Mouse (Mus musculus) kidney, postnatal 0 days (tissue): Measurements from ENCODE around the gene Gmip. TPM values are rescaled to one million over a fixed set of nuclear protein-coding genes. Genes with fewer than 3 reads are reported as not detected.
A peak's percentile ranks its signal among the peaks of the same experiment; 100 is the strongest.

ENCODE experiments used
- ATAC-seq: fragments of 200-750 bp; cut with Nextera tagmentation; replicated peaks from 2 replicates; pipeline ENCODE4 v1.8.0; 2017; ENCODE audit warnings: low read depth, moderate number of reproducible peaks, moderate TSS enrichment, moderate library complexity; ENCODE audit not compliant: low FRiP score
- DNase-seq: peaks from one replicate; pipeline ENCODE4 v3.0.0-alpha.2; 2016; ENCODE audit warnings: low spot score
- H3K27ac ChIP-seq: fragments of 300-500 bp; sonication (generic); 2 replicates; pipeline ENCODE4 v1.5.1; 2014; ENCODE audit warnings: mild to moderate bottlenecking
- H3K27me3 ChIP-seq: fragments of 300-500 bp; sonication (generic); 2 replicates; pipeline ENCODE4 v1.6.1; 2014; ENCODE audit warnings: low read length, mixed read lengths; ENCODE audit not compliant: insufficient read depth
- H3K36me3 ChIP-seq: fragments of 300-500 bp; sonication (generic); 2 replicates; pipeline ENCODE4 v1.6.1; 2014; ENCODE audit warnings: low read length, mixed read lengths; ENCODE audit not compliant: insufficient read depth
- H3K4me1 ChIP-seq: fragments of 300-500 bp; sonication (generic); replicated peaks from 2 replicates; pipeline ENCODE4 v1.6.1; 2014; ENCODE audit warnings: antibody characterized with exemption, low read length, mixed read lengths; ENCODE audit not compliant: insufficient read depth
- H3K4me2 ChIP-seq: fragments of 300-500 bp; sonication (generic); 2 replicates; pipeline ENCODE4 v1.6.1; 2014; ENCODE audit warnings: mild to moderate bottlenecking, low read length, moderate library complexity, mixed read lengths
- H3K4me3 ChIP-seq: fragments of 300-500 bp; sonication (generic); replicated peaks from 2 replicates; pipeline ENCODE4 v1.5.1; 2014; ENCODE audit warnings: low read depth, low read length
- H3K9ac ChIP-seq: fragments of 300-500 bp; sonication (generic); 2 replicates; pipeline ENCODE4 v1.6.1; 2014; ENCODE audit warnings: low read depth, low read length
- H3K9me3 ChIP-seq: fragments of 300-500 bp; sonication (generic); replicated peaks from 2 replicates; pipeline ENCODE4 v1.6.1; 2016; ENCODE audit warnings: low read length, inconsistent platforms, mixed read lengths
- CTCF ChIP-seq: IDR thresholded peaks from 2 replicates; pipeline ENCODE4 v1.5.1; 2016; ENCODE audit warnings: antibody characterized with exemption, low read depth, mild to moderate bottlenecking, moderate library complexity
- WGBS: fragments of 180-500 bp; shearing (Covaris S2); extraction: QIAGEN DNeasy Blood & Tissue Kit; methylation state at CpG from one replicate; pipeline ENCODE4 v1.1.7; 2014; 5-methylcytosine and 5-hydroxymethylcytosine counted together
- polyA plus RNA-seq: library from polyadenylated mRNA; unstranded; fragments of >200 nt; fragmentation: Nextera tagmentation; extraction: Ambion mirVana; gene quantifications from 2 replicates; pipeline ENCODE4 v1.2.1, GENCODE M21; 2015

Gmip gene
- polyA plus RNA-seq, 1 experiment from 2014 or later: 5.7 TPM

DNA sequence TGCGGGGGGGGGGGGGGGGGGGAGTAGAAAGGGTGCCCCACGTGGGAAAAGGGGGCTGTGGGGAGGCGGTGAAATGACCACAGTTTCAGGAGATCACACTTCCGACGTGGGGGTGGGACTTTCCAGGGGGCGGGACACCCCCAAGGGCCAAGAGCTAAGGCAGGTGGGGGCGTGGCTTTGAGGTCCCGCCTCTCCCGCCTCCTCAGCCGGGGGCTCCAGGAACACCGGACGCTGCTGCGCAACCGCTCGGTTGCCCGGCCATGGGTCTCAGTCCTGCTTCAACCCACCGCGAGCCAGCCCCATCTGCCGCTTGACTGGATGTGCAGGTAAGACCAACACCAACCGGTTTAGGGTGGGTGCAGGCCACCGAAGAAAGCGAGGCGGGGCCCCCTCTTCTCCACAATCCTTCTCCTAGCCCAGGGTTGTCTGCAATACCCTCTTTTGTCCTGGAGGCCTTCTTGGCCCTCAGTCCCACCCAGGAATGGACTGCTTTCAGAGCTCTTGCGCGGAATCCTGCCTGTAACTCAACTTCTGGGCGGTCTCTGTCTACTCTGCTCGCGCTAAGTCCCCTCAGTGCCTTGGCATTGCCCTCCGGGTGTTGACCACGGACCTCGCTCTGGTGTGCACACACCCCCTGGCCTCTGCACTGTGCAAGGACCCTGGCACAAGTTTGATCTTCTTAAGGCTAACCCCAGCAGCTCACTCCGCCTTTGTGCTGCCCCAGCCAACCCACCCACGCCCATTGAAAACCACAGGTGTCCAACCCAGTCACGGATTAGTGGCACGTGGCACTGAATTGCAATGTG is 14.1 kb downstream of the Gmip start, which contains the start of gene Lpar2:
Lpar2 (plus strand) TSS at position 44 of the 806 bp plus-strand sequence.
- ATAC-seq: peak; percentile 88
- H3K27me3 ChIP-seq: no peaks in the 10 kb centered on the region
- WGBS: 2% methylated on average over 34 of the region's 35 CpGs

DNA sequence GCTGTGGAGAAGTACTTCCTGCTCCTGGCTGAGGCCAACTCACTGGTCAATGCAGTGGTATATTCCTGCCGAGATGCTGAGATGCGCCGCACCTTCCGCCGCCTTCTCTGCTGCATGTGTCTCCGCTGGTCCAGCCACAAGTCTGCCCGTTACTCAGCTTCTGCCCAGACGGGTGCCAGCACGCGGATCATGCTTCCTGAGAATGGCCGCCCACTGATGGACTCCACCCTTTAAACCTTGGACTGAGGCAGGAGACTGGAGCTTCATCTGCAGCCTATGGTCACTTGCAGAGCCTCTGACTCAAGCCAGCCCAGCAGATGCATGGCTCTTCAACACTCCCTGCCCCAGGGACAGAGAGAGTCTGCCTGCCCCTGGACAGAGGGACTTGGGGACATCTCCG is 17.9 kb downstream of the Gmip start:
- H3K27me3 ChIP-seq: no peaks in the 10 kb centered on the region
- no peak for TF ChIP-seq CTCF
- H3K9ac ChIP-seq: no peak overlapping the region
- 93% methylated on average over 12 of the region's 12 CpGs for WGBS
- ATAC-seq (no peak), DNase-seq (no peak)
- no peak overlapping the region for H3K4me2 ChIP-seq
- H3K9me3 ChIP-seq: no peaks in the 10 kb centered on the region
- H3K27ac ChIP-seq: no peak overlapping the region
- no peak overlapping the region for H3K4me3 ChIP-seq
- H3K36me3 ChIP-seq: 0 out of 2 replicates have a peak, but pooled peaks cover 3% of the 10 kb centered on the region
- 0 out of 2 replicates have a peak, but pooled peaks cover 5% of the 10 kb centered on the region for H3K4me1 ChIP-seq

More for the DNA sequence above, 14.1 kb downstream of the Gmip start, which contains the start of gene Lpar2:
- H3K36me3 ChIP-seq: 0 out of 2 replicates have a peak, but pooled peaks cover 3% of the 10 kb centered on the region
- H3K4me2 ChIP-seq: peak within 1 kb of the TSS; percentile 69
- peak within 1 kb of the TSS; percentile 70 for H3K27ac ChIP-seq
- H3K9me3 ChIP-seq: no peaks in the 10 kb centered on the region
- peak within 1 kb of the TSS; percentile 47 for H3K4me3 ChIP-seq
- no peak for TF ChIP-seq CTCF
- H3K9ac ChIP-seq: peak within 1 kb of the TSS; percentile 62
- H3K4me1 ChIP-seq: 0 out of 2 replicates have a peak, but pooled peaks cover 5% of the 10 kb centered on the region
- DNase-seq: peak; percentile 81

DNA sequence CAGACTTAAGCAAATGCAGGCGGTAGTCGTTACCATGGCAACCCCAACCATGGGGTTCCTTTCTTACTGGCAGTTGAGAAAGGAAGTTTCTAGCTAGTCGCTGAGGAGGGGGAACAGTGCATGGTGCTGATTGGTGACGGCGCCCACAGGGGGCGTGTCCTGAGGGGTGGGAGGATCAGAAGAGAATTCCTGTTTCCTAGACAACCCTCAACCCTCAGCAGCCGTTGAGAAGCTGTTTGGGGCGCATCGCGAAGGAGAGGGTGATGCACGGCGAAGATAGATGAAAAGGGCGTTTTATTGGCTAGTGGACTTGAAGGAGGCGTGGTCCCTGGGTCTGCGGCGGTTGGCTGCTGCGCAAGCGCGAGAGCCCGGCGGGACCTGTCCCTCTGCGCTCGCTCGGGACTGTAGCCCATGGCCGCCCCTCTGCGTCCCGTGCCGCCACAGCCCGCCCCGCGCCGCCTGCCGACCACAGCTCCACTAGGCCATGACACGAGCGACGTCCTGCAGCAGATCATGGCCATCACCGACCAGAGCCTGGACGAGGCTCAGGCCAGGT is 23.9 kb downstream of the Gmip start, which contains the start of gene Pbx4:
Pbx4 (plus strand) TSS at position 194 of the 556 bp plus-strand sequence.
- ATAC-seq (peak; percentile 95), DNase-seq (peak; percentile 97)
- Histone ChIP-seq H3K4me2 (peak within 1 kb of the TSS; percentile 78), H3K4me1 (peaks cover 5% of the 10 kb centered on the region; the same call in 1 of the 2 replicates), H3K27ac (no peak within 1 kb of the TSS), H3K27me3 (no peaks in the 10 kb centered on the region), H3K9ac (peak within 1 kb of the TSS; percentile 38), H3K36me3 (no peaks in the 10 kb centered on the region), H3K9me3 (no peaks in the 10 kb centered on the region), H3K4me3 (peak within 1 kb of the TSS; percentile 47)
- under 1% methylated on average over 35 of the region's 38 CpGs for WGBS
- peak; percentile 32 for TF ChIP-seq CTCF

DNA sequence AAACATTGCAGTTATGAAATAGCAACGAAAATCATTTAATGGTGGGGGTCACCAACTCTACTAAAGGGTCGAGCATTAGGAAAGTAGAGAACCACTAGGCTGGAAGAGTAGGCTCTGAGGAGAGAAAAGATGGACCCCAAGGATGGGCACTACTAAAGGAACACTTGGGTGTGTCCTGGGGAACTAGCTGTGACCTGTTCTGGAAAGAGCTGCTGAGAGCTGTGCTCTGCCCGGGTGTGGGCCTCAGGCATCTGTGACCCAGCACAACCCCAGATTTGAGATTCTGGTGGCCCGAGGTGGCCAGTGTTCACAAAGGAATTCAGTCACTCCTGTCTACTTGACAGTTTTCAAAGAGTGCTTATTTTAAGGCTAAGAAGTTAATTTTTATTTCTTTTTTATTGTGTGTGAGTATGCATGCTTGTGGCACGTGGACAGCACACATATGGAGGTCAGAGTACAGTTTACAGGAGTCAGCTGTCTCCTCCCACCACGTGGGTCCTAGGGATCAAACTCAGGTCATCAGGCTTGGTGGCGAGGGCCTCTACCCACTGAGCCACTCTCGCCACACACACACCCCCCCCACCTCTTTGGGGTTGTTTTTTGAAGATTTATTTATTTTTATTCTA is 28.7 kb downstream of the Gmip start:
- DNase-seq (no peak), ATAC-seq (peak; percentile 34; the same call in 1 of the 2 replicates)
- Histone ChIP-seq H3K9me3 (no peaks in the 10 kb centered on the region), H3K4me1 (peaks cover 5% of the 10 kb centered on the region; the same call in 1 of the 2 replicates), H3K27ac (no peak overlapping the region), H3K4me2 (no peak overlapping the region), H3K27me3 (no peaks in the 10 kb centered on the region), H3K9ac (no peak overlapping the region), H3K4me3 (no peak overlapping the region), H3K36me3 (no peaks in the 10 kb centered on the region)
- WGBS: 66% methylated on average over 8 of the region's 8 CpGs
- no peak for TF ChIP-seq CTCF

DNA sequence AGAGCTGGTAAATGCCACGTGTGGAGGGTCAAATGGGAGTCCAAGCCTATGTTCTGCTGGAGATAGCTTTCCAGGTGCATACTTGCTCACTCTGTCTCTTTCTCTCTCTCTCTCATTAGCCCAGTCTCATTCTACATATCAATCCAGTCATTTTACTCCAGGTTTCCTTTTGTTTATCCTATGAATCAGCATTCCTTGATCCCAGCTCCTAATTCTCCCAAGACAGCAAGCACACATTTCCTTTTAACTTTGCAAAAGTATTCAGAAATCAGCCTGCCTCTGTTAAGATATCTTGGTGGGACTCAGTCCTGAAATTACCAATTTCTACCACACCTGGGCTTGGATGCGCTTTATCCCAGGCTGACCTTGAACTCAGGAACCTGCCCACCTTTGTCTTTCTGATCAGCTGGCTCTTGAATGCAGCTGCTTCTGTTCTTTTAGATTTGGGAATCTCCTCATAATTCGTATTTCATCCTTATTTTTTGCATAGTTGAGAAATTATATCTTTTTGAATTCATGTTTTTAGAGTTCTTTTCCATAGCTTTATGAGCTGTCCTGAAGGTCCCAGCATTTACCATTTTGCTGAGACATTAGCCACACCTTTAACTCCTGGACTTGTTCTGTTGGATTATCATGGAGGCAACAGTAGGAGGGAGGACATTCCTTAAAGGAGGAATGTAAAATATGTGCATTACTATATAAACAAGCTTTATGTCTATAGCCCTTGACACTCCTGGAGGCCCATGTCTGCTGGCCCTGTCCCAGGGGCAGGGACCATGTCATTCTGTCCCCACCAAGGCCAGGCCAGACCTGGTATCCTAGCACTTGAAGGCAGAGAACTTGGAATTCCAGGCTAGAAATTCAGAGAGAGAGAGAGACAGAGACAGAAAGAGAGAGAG is 38.9 kb downstream of the Gmip start:
- Histone ChIP-seq H3K4me2 (no peak overlapping the region), H3K9ac (no peak overlapping the region), H3K27ac (no peak overlapping the region), H3K9me3 (no peaks in the 10 kb centered on the region), H3K4me3 (no peak overlapping the region), H3K36me3 (no peaks in the 10 kb centered on the region), H3K27me3 (no peaks in the 10 kb centered on the region), H3K4me1 (no peaks in the 10 kb centered on the region)
- DNase-seq: no peak
- no peak for TF ChIP-seq CTCF
- WGBS: 73% methylated on average over 3 of the region's 3 CpGs
- ATAC-seq: no peak
